Mouse (Mus musculus) liver, embryonic 13.5 days (tissue): ENCODE results near the gene Lypd6b. TPM values are rescaled to one million over a fixed set of nuclear protein-coding genes. Genes with fewer than 3 reads are reported as not detected.

ENCODE experiments used
- ATAC-seq: fragments of 200-750 bp; cut with Nextera tagmentation; 2 replicates; pipeline ENCODE4 v1.8.0; 2017; ENCODE audit warnings: low read depth, mild to moderate bottlenecking, moderate number of reproducible peaks, moderate library complexity
- DNase-seq: peaks from one replicate; pipeline ENCODE4 v3.0.0; 2022
- H3K27ac ChIP-seq: fragments of 300-500 bp; sonication (generic); 2 replicates; pipeline ENCODE4 v1.5.1; 2015; ENCODE audit warnings: moderate library complexity, mild to moderate bottlenecking, inconsistent platforms
- H3K27me3 ChIP-seq: fragments of 300-500 bp; sonication (generic); 2 replicates; pipeline ENCODE4 v1.6.1; 2015; ENCODE audit warnings: mild to moderate bottlenecking, inconsistent platforms
- H3K36me3 ChIP-seq: fragments of 300-500 bp; sonication (generic); 2 replicates; pipeline ENCODE4 v1.6.1; 2015; ENCODE audit warnings: mild to moderate bottlenecking, inconsistent platforms
- H3K4me1 ChIP-seq: fragments of 300-500 bp; sonication (generic); replicated peaks from 2 replicates; pipeline ENCODE4 v1.6.1; 2015; ENCODE audit warnings: inconsistent platforms
- H3K4me2 ChIP-seq: fragments of 300-500 bp; sonication (generic); 2 replicates; pipeline ENCODE4 v1.6.1; 2015; ENCODE audit warnings: inconsistent platforms, mild to moderate bottlenecking, moderate library complexity
- H3K4me3 ChIP-seq: fragments of 300-500 bp; sonication (generic); replicated peaks from 2 replicates; pipeline ENCODE4 v1.5.1; 2015; ENCODE audit warnings: mild to moderate bottlenecking, inconsistent platforms
- H3K9ac ChIP-seq: fragments of 300-500 bp; sonication (generic); 2 replicates; pipeline ENCODE4 v1.6.1; 2015; ENCODE audit warnings: mild to moderate bottlenecking, inconsistent platforms
- H3K9me3 ChIP-seq: fragments of 300-500 bp; sonication (generic); replicated peaks from 2 replicates; pipeline ENCODE4 v1.6.1; 2016; ENCODE audit warnings: inconsistent platforms
- WGBS: fragments of 180-500 bp; shearing (Covaris S2); methylation state at CpG from one replicate; pipeline ENCODE4 v1.1.7; 2015; ENCODE audit not compliant: insufficient replicate concordance; 5-methylcytosine and 5-hydroxymethylcytosine counted together
- polyA plus RNA-seq: library from polyadenylated mRNA; unstranded; fragments of >200 nt; fragmentation: Nextera tagmentation; extraction: Ambion mirVana; gene quantifications from 2 replicates; pipeline ENCODE4 v1.2.1, GENCODE M21; 2015

Lypd6b gene
- polyA plus RNA-seq, 1 experiment from 2014 or later, result not detected

DNA sequence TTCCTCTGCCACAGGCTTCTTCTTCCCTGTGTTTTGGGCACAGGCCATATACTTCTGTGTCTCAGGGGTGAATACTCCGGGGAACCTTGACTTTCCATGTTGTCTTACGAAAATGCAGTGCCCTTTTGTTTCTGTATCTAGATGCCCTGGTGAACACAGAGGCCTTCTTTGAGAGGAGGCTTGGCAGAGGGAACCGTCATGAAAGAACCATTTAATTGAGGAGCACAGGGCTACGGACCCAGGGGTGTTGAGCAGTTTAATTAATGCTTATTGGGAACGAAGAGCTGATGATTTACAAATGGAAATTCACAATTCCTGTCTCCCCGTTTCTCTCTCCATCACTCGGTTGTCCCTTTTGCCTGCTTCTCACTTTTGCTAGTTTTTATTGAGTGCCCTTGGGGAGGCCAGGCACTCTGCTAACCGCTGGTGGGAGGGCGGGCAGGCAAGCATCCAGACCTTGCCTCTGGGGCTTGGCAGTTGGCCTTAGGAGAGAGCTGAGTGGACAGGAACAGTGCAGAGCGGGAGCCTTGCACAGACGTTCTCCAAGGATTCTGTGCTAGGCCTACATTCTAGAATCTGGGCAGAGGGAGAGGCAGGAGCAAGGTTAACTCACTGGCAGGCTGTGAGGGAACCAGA lies 18.4 kb downstream of the Lypd6b start:
- Histone ChIP-seq H3K27me3 (no peaks in the 10 kb centered on the region), H3K9ac (no peak overlapping the region), H3K9me3 (no peaks in the 10 kb centered on the region), H3K4me2 (no peak overlapping the region), H3K4me3 (no peak overlapping the region), H3K36me3 (no peaks in the 10 kb centered on the region), H3K27ac (no peak overlapping the region), H3K4me1 (no peaks in the 10 kb centered on the region)
- no peak for DNase-seq
- 67% methylated on average over 11 of the region's 11 CpGs for WGBS
- ATAC-seq, result no peak

GRCm38 (mm10) chr2:49809496-49809895 lies 22.0 kb downstream of the Lypd6b start:
- Histone ChIP-seq H3K9ac (no peak overlapping the region), H3K4me3 (no peak overlapping the region), H3K4me1 (peaks cover 7% of the 10 kb centered on the region; the same call in 1 of the 2 replicates), H3K27me3 (no peaks in the 10 kb centered on the region), H3K36me3 (no peaks in the 10 kb centered on the region), H3K9me3 (no peaks in the 10 kb centered on the region), H3K4me2 (no peak overlapping the region), H3K27ac (no peak overlapping the region)
- ATAC-seq, result no peak
- 55% methylated on average over 6 of the region's 6 CpGs for WGBS
- DNase-seq, result no peak

- Histone ChIP-seq H3K4me2 (no peak overlapping the region), H3K9ac (no peak overlapping the region), H3K27me3 (no peaks in the 10 kb centered on the region), H3K36me3 (no peaks in the 10 kb centered on the region), H3K27ac (no peak overlapping the region), H3K9me3 (no peaks in the 10 kb centered on the region), H3K4me3 (no peak overlapping the region), H3K4me1 (peaks cover 7% of the 10 kb centered on the region; the same call in 1 of the 2 replicates)
- WGBS, result 33% methylated on average over 11 of the region's 11 CpGs
- DNase-seq (no peak), ATAC-seq (no peak)
Observed at GRCm38 (mm10) chr2:49811420-49811819, 23.9 kb downstream of the Lypd6b start.

GRCm38 (mm10) chr2:49811871-49812363 lies 24.4 kb downstream of the Lypd6b start:
- peaks cover 7% of the 10 kb centered on the region; the same call in 1 of the 2 replicates for H3K4me1 ChIP-seq
- no peak overlapping the region for H3K27ac ChIP-seq
- ATAC-seq (no peak), DNase-seq (no peak)
- H3K9me3 ChIP-seq, result no peaks in the 10 kb centered on the region
- no peak overlapping the region for H3K4me2 ChIP-seq
- WGBS, result 29% methylated on average over 4 of the region's 4 CpGs
- no peak overlapping the region for H3K9ac ChIP-seq
- no peaks in the 10 kb centered on the region for H3K36me3 ChIP-seq
- no peak overlapping the region for H3K4me3 ChIP-seq
- H3K27me3 ChIP-seq, result no peaks in the 10 kb centered on the region

DNA sequence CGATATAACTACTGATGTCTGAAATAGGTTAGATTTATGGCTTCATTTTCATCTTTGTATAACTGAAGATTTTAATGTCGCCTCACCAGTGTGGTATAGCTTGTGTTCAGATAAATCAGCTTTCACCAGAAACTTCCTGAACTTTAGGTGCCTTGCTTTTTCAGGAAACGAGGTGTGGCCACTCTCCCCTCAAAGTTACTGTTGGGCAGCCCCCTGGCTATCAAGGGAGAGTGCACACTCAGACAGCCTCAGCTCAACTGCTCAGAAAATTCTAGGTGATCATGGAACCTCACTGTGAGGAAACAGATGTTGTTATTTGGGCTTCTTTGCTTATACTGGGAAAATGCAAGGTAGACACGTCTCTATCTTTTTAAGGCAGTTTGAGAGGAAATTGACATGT lies 25.7 kb downstream of the Lypd6b start:
- H3K9ac ChIP-seq, result no peak overlapping the region
- H3K4me3 ChIP-seq, result no peak overlapping the region
- peaks cover 7% of the 10 kb centered on the region; the same call in 1 of the 2 replicates for H3K4me1 ChIP-seq
- no peak overlapping the region for H3K27ac ChIP-seq
- no peaks in the 10 kb centered on the region for H3K9me3 ChIP-seq
- H3K4me2 ChIP-seq, result no peak overlapping the region
- H3K36me3 ChIP-seq, result no peaks in the 10 kb centered on the region
- ATAC-seq, result no peak
- no peaks in the 10 kb centered on the region for H3K27me3 ChIP-seq
- DNase-seq, result no peak
- WGBS, result 35% methylated on average over 4 of the region's 4 CpGs

DNA sequence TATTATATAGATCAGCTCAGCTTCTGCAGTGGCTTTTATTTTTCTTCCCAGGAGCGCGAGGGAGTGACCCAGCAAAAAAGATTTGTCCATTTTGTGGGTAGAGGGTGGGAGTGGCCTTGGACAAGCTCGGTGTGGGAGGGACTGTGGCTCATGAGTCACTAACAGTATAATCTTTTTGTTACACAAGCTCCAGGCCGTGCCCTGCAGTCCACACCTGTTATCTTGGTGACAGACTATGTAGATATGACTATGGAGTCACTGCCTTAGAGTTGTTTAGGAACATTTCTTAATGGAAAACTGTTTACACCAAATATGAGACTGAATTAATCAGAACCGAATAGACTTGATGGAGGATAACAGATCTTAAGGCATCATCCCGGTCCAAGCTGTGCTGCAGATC lies 26.5 kb downstream of the Lypd6b start:
- no peak overlapping the region for H3K4me2 ChIP-seq
- H3K9me3 ChIP-seq, result no peaks in the 10 kb centered on the region
- DNase-seq (no peak), ATAC-seq (peak; percentile 29; the same call in 1 of the 2 replicates)
- WGBS, result 22% methylated on average over 6 of the region's 6 CpGs
- H3K4me1 ChIP-seq, result peaks cover 7% of the 10 kb centered on the region; the same call in 1 of the 2 replicates
- no peak overlapping the region for H3K27ac ChIP-seq
- H3K27me3 ChIP-seq, result no peaks in the 10 kb centered on the region
- H3K4me3 ChIP-seq, result no peak overlapping the region
- no peaks in the 10 kb centered on the region for H3K36me3 ChIP-seq
- no peak overlapping the region for H3K9ac ChIP-seq

DNA sequence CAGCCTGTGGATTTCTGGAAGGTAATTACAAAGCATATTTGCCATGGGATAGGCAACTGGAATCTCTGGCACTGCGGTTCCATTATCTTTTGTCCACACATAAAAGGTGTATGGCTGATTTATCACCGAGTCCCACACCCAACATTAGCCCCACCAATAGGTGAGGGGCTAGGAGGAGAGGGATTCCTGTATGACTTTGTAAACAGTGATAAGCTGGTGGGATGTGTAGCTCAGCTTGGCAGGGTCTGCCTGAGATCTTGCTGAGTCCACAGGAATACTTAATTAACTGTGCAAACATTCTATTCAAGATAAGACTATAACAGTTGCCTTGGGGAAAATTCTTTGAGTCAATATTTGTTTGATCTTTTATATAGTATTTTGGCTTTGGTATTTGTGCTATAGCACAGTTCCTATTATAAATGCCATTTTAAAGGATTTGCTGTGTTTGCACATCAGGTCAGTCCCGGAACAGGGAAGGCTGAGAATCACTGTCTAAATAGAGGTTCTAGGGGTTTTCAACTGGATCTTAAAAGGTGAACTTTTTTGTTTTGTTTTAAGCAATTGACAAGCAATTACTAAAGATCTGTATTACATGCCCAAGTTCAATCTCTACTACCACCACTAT lies 28.3 kb downstream of the Lypd6b start:
- no peaks in the 10 kb centered on the region for H3K36me3 ChIP-seq
- no peak overlapping the region for H3K27ac ChIP-seq
- no peak overlapping the region for H3K9ac ChIP-seq
- H3K9me3 ChIP-seq, result no peaks in the 10 kb centered on the region
- H3K4me3 ChIP-seq, result no peak overlapping the region
- ATAC-seq, result no peak
- H3K4me2 ChIP-seq, result no peak overlapping the region
- no peaks in the 10 kb centered on the region for H3K27me3 ChIP-seq
- DNase-seq, result no peak
- 44% methylated on average over 3 of the region's 3 CpGs for WGBS
- peaks cover 7% of the 10 kb centered on the region; the same call in 1 of the 2 replicates for H3K4me1 ChIP-seq

- no peak for ATAC-seq
Observed at GRCm38 (mm10) chr2:49816549-49816948, 29.1 kb downstream of the Lypd6b start.

DNA sequence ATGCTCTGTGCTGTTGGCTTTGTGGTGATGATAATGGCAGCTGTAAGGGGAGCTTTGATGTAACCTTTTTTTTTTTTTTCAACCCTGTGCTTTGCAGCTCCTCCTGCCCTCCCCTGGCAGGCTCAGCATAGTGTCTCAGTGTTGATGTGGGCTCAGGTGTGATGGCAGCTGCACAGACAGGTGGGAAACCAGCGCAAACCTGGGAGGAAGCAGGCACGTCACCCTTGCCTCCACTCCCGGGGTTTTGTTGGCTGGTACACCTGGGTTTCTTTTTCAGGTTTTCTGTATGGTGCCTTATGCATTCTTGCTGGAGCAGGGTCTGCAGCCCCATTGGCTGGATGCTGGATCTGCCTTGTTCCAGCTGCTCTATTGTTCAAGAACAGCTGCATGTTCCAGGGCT lies 29.7 kb downstream of the Lypd6b start:
- H3K9me3 ChIP-seq, result no peaks in the 10 kb centered on the region
- H3K27me3 ChIP-seq, result no peaks in the 10 kb centered on the region
- DNase-seq (no peak), ATAC-seq (no peak)
- peaks cover 7% of the 10 kb centered on the region; the same call in 1 of the 2 replicates for H3K4me1 ChIP-seq
- no peak overlapping the region for H3K9ac ChIP-seq
- H3K27ac ChIP-seq, result no peak overlapping the region
- H3K36me3 ChIP-seq, result no peaks in the 10 kb centered on the region
- H3K4me3 ChIP-seq, result no peak overlapping the region
- WGBS, result 79% methylated on average over 3 of the region's 3 CpGs
- no peak overlapping the region for H3K4me2 ChIP-seq

More at GRCm38 (mm10) chr2:49816549-49816948, 29.1 kb downstream of the Lypd6b start:
- H3K36me3 ChIP-seq, result no peaks in the 10 kb centered on the region
- DNase-seq, result no peak
- H3K27me3 ChIP-seq, result no peaks in the 10 kb centered on the region
- WGBS, result 70% methylated on average over 5 of the region's 5 CpGs
- H3K27ac ChIP-seq, result no peak overlapping the region
- H3K4me1 ChIP-seq, result peaks cover 7% of the 10 kb centered on the region; the same call in 1 of the 2 replicates
- H3K4me3 ChIP-seq, result no peak overlapping the region
- H3K9me3 ChIP-seq, result no peaks in the 10 kb centered on the region
- H3K4me2 ChIP-seq, result no peak overlapping the region
- H3K9ac ChIP-seq, result no peak overlapping the region

DNA sequence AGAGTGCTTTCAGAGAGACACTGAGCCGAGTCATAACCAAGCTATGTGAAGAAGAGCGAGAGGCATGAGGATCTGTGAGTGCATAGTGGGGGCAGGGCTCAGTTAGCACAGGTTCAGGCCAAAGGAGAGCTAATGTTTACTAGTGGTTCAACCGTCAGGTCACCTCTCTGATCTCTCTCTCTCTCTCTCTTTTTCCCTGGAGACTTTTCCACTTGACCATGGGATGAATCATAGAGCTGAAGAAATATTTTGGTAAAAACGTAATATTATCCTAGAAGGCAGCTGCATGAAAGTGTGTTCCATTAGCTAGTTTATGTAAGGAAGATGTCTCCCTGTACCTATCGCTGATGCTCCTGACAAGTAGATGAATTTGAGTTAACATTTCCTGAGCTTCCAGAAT lies 30.6 kb downstream of the Lypd6b start:
- WGBS, result 71% methylated on average over 5 of the region's 5 CpGs
- H3K9me3 ChIP-seq, result no peaks in the 10 kb centered on the region
- no peak for ATAC-seq
- no peak overlapping the region for H3K4me2 ChIP-seq
- no peak overlapping the region for H3K27ac ChIP-seq
- no peak overlapping the region for H3K4me3 ChIP-seq
- peaks cover 7% of the 10 kb centered on the region; the same call in 1 of the 2 replicates for H3K4me1 ChIP-seq
- no peaks in the 10 kb centered on the region for H3K36me3 ChIP-seq
- no peaks in the 10 kb centered on the region for H3K27me3 ChIP-seq
- H3K9ac ChIP-seq, result no peak overlapping the region
- no peak for DNase-seq

GRCm38 (mm10) chr2:49822312-49822711 lies 34.8 kb downstream of the Lypd6b start:
- H3K9ac ChIP-seq, result no peak overlapping the region
- no peak overlapping the region for H3K27ac ChIP-seq
- no peaks in the 10 kb centered on the region for H3K4me1 ChIP-seq
- H3K36me3 ChIP-seq, result no peaks in the 10 kb centered on the region
- 64% methylated on average over 1 of the region's 1 CpGs for WGBS
- H3K4me2 ChIP-seq, result no peak overlapping the region
- no peaks in the 10 kb centered on the region for H3K9me3 ChIP-seq
- H3K4me3 ChIP-seq, result no peak overlapping the region
- ATAC-seq, result no peak
- H3K27me3 ChIP-seq, result no peaks in the 10 kb centered on the region
- no peak for DNase-seq

DNA sequence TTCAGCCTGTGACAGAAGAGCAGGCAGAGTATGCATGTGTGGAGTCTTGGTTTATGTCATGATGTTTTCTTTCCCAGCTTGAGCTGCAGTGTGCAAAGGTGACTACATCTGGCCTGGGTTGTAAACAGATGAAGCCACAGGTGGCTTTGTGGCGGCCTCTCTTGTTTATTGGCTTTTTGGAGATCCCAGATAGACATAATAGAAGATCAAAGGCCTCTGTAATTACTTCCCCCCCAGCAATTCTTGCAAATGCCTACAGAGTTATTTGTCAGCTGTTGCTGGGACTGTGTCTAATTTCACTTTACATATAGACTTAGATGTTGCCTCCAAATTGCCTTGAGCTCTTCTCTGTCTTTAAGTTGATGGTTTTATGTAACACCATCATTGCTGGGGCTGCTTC lies 38.1 kb downstream of the Lypd6b start:
- DNase-seq, result no peak
- Histone ChIP-seq H3K4me1 (no peaks in the 10 kb centered on the region), H3K36me3 (no peaks in the 10 kb centered on the region), H3K27me3 (no peaks in the 10 kb centered on the region), H3K4me3 (no peak overlapping the region), H3K27ac (no peak overlapping the region), H3K9me3 (no peaks in the 10 kb centered on the region), H3K4me2 (no peak overlapping the region), H3K9ac (no peak overlapping the region)
- WGBS, result 39% methylated on average over 1 of the region's 1 CpGs
- ATAC-seq, result no peak
